Mouse (Mus musculus) hindbrain, embryonic 14.5 days (tissue): ENCODE measurements around the gene Arl6ip5. TPM values are rescaled to one million over a fixed set of nuclear protein-coding genes. Genes with fewer than 3 reads are reported as not detected.
"Not testable (repeated sequence)": the region's sequence is repeated elsewhere in the genome, so short reads cannot be mapped to it uniquely, and the experiment has no call there.

Experiments used
- ATAC-seq: fragments of 200-750 bp; cut with Nextera tagmentation; 2 replicates; pipeline ENCODE4 v1.8.0; 2017; ENCODE audit warnings: moderate number of reproducible peaks, mild to moderate bottlenecking, moderate TSS enrichment, moderate library complexity; ENCODE audit not compliant: low FRiP score
- DNase-seq: peaks from one replicate; pipeline ENCODE4 v3.0.0-alpha.2; 2015; ENCODE audit warnings: low spot score
- H3K27ac ChIP-seq: fragments of 300-500 bp; sonication (generic); 2 replicates; pipeline ENCODE4 v1.5.1; 2014; ENCODE audit warnings: mild to moderate bottlenecking, moderate library complexity
- H3K27me3 ChIP-seq: fragments of 300-500 bp; sonication (generic); 2 replicates; pipeline ENCODE4 v1.6.1; 2014; ENCODE audit warnings: mild to moderate bottlenecking, low read length, mixed read lengths; ENCODE audit not compliant: control insufficient read depth, insufficient read depth
- H3K36me3 ChIP-seq: fragments of 300-500 bp; sonication (generic); replicated peaks from 2 replicates; pipeline ENCODE4 v1.6.1; 2014; ENCODE audit not compliant: control insufficient read depth, insufficient read depth
- H3K4me1 ChIP-seq: fragments of 300-500 bp; sonication (generic); replicated peaks from 2 replicates; pipeline ENCODE4 v1.6.1; 2014; ENCODE audit warnings: antibody characterized with exemption, low read length, mixed read lengths; ENCODE audit not compliant: control insufficient read depth, insufficient read depth
- H3K4me2 ChIP-seq: fragments of 300-500 bp; sonication (generic); replicated peaks from 2 replicates; pipeline ENCODE4 v1.6.1; 2014; ENCODE audit warnings: mild to moderate bottlenecking, moderate library complexity
- H3K4me3 ChIP-seq: fragments of 300-500 bp; sonication (generic); replicated peaks from 2 replicates; pipeline ENCODE4 v1.5.1; 2014; ENCODE audit warnings: mild to moderate bottlenecking, low read length
- H3K9ac ChIP-seq: fragments of 300-500 bp; sonication (generic); 2 replicates; pipeline ENCODE4 v1.6.1; 2014
- H3K9me3 ChIP-seq: fragments of 300-500 bp; sonication (generic); 2 replicates; pipeline ENCODE4 v1.6.1; 2016; ENCODE audit warnings: low read length; ENCODE audit not compliant: control insufficient read depth
- WGBS: fragments of 180-500 bp; shearing (Covaris S2); extraction: QIAGEN DNeasy Blood & Tissue Kit; methylation state at CpG from one replicate; pipeline ENCODE4 v1.1.7; 2014; 5-methylcytosine and 5-hydroxymethylcytosine counted together
- polyA plus RNA-seq: library from polyadenylated mRNA; unstranded; fragments of >200 nt; fragmentation: Nextera tagmentation; extraction: Ambion mirVana; gene quantifications from 2 replicates; pipeline ENCODE4 v1.2.1, GENCODE M21; 2014

Arl6ip5 gene
- polyA plus RNA-seq, 1 experiment from 2014 or later: 76.7 TPM

- Histone ChIP-seq H3K4me2 (no peak overlapping the region), H3K4me1 (no peaks in the 10 kb centered on the region), H3K36me3 (peaks cover 21% of the 10 kb centered on the region), H3K4me3 (no peak overlapping the region), H3K9me3 (no peaks in the 10 kb centered on the region), H3K27ac (no peak overlapping the region), H3K9ac (no peak overlapping the region), H3K27me3 (no peaks in the 10 kb centered on the region)
- no peak for DNase-seq
- 95% methylated on average over 5 of the region's 5 CpGs for WGBS
- ATAC-seq: no peak
Observed at GRCm38 (mm10) chr6:97236088-97236487, 25.6 kb downstream of the Arl6ip5 start.

- H3K27me3 ChIP-seq: no peaks in the 10 kb centered on the region
- no peaks in the 10 kb centered on the region for H3K4me1 ChIP-seq
- no peaks in the 10 kb centered on the region for H3K9me3 ChIP-seq
- H3K36me3 ChIP-seq: no peaks in the 10 kb centered on the region; the same call in 1 of the 2 replicates
- H3K27ac ChIP-seq: no peak overlapping the region
- H3K4me3 ChIP-seq: no peak overlapping the region
- H3K9ac ChIP-seq: no peak overlapping the region
- no peak for DNase-seq
- 90% methylated on average over 6 of the region's 6 CpGs for WGBS
- no peak for ATAC-seq
- H3K4me2 ChIP-seq: no peak overlapping the region
Observed at GRCm38 (mm10) chr6:97239360-97239759, 28.9 kb downstream of the Arl6ip5 start.

GRCm38 (mm10) chr6:97240092-97240491, 29.6 kb downstream of the Arl6ip5 start:
- no peak overlapping the region for H3K9ac ChIP-seq
- no peak overlapping the region for H3K27ac ChIP-seq
- no peaks in the 10 kb centered on the region for H3K4me1 ChIP-seq
- no peak overlapping the region for H3K4me2 ChIP-seq
- no peaks in the 10 kb centered on the region for H3K27me3 ChIP-seq
- no peak overlapping the region for H3K4me3 ChIP-seq
- DNase-seq (no peak), ATAC-seq (no peak)
- H3K36me3 ChIP-seq: no peaks in the 10 kb centered on the region
- H3K9me3 ChIP-seq: no peaks in the 10 kb centered on the region
- 80% methylated on average over 5 of the region's 5 CpGs for WGBS

- Histone ChIP-seq H3K27me3 (no peaks in the 10 kb centered on the region), H3K4me3 (no peak overlapping the region), H3K9me3 (no peaks in the 10 kb centered on the region), H3K36me3 (no peaks in the 10 kb centered on the region), H3K4me2 (no peak overlapping the region), H3K4me1 (no peaks in the 10 kb centered on the region), H3K27ac (no peak overlapping the region), H3K9ac (no peak overlapping the region)
- WGBS: 90% methylated on average over 4 of the region's 4 CpGs
- DNase-seq (no peak), ATAC-seq (no peak)
Observed at GRCm38 (mm10) chr6:97242522-97242921, 32.0 kb downstream of the Arl6ip5 start.

GRCm38 (mm10) chr6:97245200-97245599, 34.7 kb downstream of the Arl6ip5 start:
- Histone ChIP-seq H3K27ac (no peak overlapping the region), H3K9ac (no peak overlapping the region), H3K9me3 (no peaks in the 10 kb centered on the region), H3K4me2 (no peak overlapping the region), H3K4me3 (no peak overlapping the region), H3K36me3 (no peaks in the 10 kb centered on the region), H3K4me1 (no peaks in the 10 kb centered on the region), H3K27me3 (no peaks in the 10 kb centered on the region)
- no peak for ATAC-seq
- DNase-seq: no peak

GRCm38 (mm10) chr6:97250966-97251365, 40.5 kb downstream of the Arl6ip5 start:
- ATAC-seq (no peak), DNase-seq (peak; percentile 61)
- H3K4me3 ChIP-seq: no peak overlapping the region
- H3K9ac ChIP-seq: no peak overlapping the region
- no peaks in the 10 kb centered on the region for H3K36me3 ChIP-seq
- no peaks in the 10 kb centered on the region for H3K27me3 ChIP-seq
- H3K4me1 ChIP-seq: no peaks in the 10 kb centered on the region
- H3K4me2 ChIP-seq: no peak overlapping the region
- 47% methylated on average over 6 of the region's 6 CpGs for WGBS
- H3K9me3 ChIP-seq: no peaks in the 10 kb centered on the region
- no peak overlapping the region for H3K27ac ChIP-seq

GRCm38 (mm10) chr6:97252086-97252485, 41.6 kb downstream of the Arl6ip5 start:
- H3K36me3 ChIP-seq: no peaks in the 10 kb centered on the region
- ATAC-seq: no peak
- WGBS: 71% methylated on average over 5 of the region's 5 CpGs

GRCm38 (mm10) chr6:97252711-97253221, 42.3 kb downstream of the Arl6ip5 start, which contains the start of gene Lmod3:
TSS of gene Lmod3 (minus strand) at chr6:97252759.
- WGBS: 40% methylated on average over 9 of the region's 9 CpGs
- H3K4me1 ChIP-seq: no peaks in the 10 kb centered on the region
- H3K27ac ChIP-seq: no peak within 1 kb of the TSS
- H3K4me2 ChIP-seq: no peak within 1 kb of the TSS
- DNase-seq (no peak), ATAC-seq (no peak)
- no peak within 1 kb of the TSS for H3K4me3 ChIP-seq
- H3K9ac ChIP-seq: no peak within 1 kb of the TSS
- no peaks in the 10 kb centered on the region for H3K36me3 ChIP-seq
- no peaks in the 10 kb centered on the region for H3K9me3 ChIP-seq
- H3K27me3 ChIP-seq: no peaks in the 10 kb centered on the region

More at GRCm38 (mm10) chr6:97252086-97252485, 41.6 kb downstream of the Arl6ip5 start:
- no peaks in the 10 kb centered on the region for H3K4me1 ChIP-seq
- no peak for DNase-seq
- H3K27ac ChIP-seq: no peak overlapping the region
- H3K9ac ChIP-seq: no peak overlapping the region
- no peak overlapping the region for H3K4me2 ChIP-seq
- H3K4me3 ChIP-seq: no peak overlapping the region
- no peaks in the 10 kb centered on the region for H3K9me3 ChIP-seq
- H3K27me3 ChIP-seq: no peaks in the 10 kb centered on the region

- no peak for ATAC-seq
- WGBS: 98% methylated on average over 1 of the region's 1 CpGs
- no peaks in the 10 kb centered on the region for H3K36me3 ChIP-seq
Observed at GRCm38 (mm10) chr6:97258489-97258888, 48.0 kb downstream of the Arl6ip5 start.

GRCm38 (mm10) chr6:97259926-97260325, 49.4 kb downstream of the Arl6ip5 start:
- H3K27me3 ChIP-seq, H3K4me1 ChIP-seq, H3K27ac ChIP-seq, DNase-seq, H3K4me3 ChIP-seq, ATAC-seq, H3K9ac ChIP-seq, H3K9me3 ChIP-seq, H3K4me2 ChIP-seq, H3K36me3 ChIP-seq: not testable (repeated sequence)
- WGBS: 95% methylated on average over 2 of the region's 2 CpGs

More at GRCm38 (mm10) chr6:97258489-97258888, 48.0 kb downstream of the Arl6ip5 start:
- Histone ChIP-seq H3K27me3 (no peaks in the 10 kb centered on the region), H3K27ac (no peak overlapping the region), H3K9ac (no peak overlapping the region), H3K4me2 (no peak overlapping the region), H3K4me3 (no peak overlapping the region), H3K4me1 (no peaks in the 10 kb centered on the region), H3K9me3 (no peaks in the 10 kb centered on the region)
- no peak for DNase-seq
